8 mouse cellular contexts compared by ENCODE assay signal in genomic region chr10:80033511-80034391, GRCm38 (mm10). TPM values are rescaled to one million over a fixed set of nuclear protein-coding genes. Genes with fewer than 3 reads are reported as not detected.
DNase-seq lines count a peak whose midpoint lies in the region; ATAC-seq and TF ChIP-seq lines count a peak whose summit lies in the region.

No protein-coding gene starts in this region.

- TF ChIP-seq CTCF in bone marrow macrophage, adult 2 months (IDR thresholded peaks at IDR 0.05; ENCODE audit: low read depth, low read length), result 0 out of 2 replicates have a peak, but pooled peaks have one; percentile 15

- peaks cover 37% of the 10 kb centered on the region for H3K4me1 ChIP-seq in bone marrow macrophage, adult 2 months (ENCODE audit: control insufficient read depth, insufficient read depth, low read length)
- peaks cover 61% of the 10 kb centered on the region for H3K4me1 ChIP-seq in heart, embryonic 10.5 days

- peaks cover 68% of the 10 kb centered on the region for H3K36me3 ChIP-seq in heart, embryonic 10.5 days

- no peaks in the 10 kb centered on the region for H3K9me3 ChIP-seq in heart, embryonic 10.5 days

- peak overlapping the region; percentile 91 for H3K27ac ChIP-seq in bone marrow macrophage, adult 2 months (ENCODE audit: insufficient read depth, low read depth, low read length)
- peak overlapping the region; percentile 78 for H3K27ac ChIP-seq in heart, embryonic 10.5 days

- DNase-seq in thymus, postnatal 0 days (ENCODE audit: low spot score), result peak; percentile 43
- no peak for DNase-seq in thymus, postnatal 10 days (ENCODE audit: low spot score in 2 of 2)
- DNase-seq in heart, embryonic 10.5 days (ENCODE audit: low spot score), result no peak
- peak; percentile 66 for DNase-seq in kidney, postnatal 10 days
- peak; percentile 67 to 75 for DNase-seq in lung, postnatal 4 days
- DNase-seq in right cerebral cortex, postnatal 25 days, result no peak

- H3K4me3 ChIP-seq in bone marrow macrophage, adult 2 months (ENCODE audit: insufficient read depth, low read length), result peak overlapping the region; percentile 7; the same call in 1 of the 2 replicates
- peak overlapping the region; percentile 20; the same call in 1 of the 2 replicates for H3K4me3 ChIP-seq in heart, embryonic 10.5 days

- no peak for TF ChIP-seq POLR2A in bone marrow macrophage, adult 2 months (IDR thresholded peaks at IDR 0.05; ENCODE audit: borderline replicate concordance, low read depth, low read length)

- no peak; the same call in 1 of the 2 replicates for ATAC-seq in granulocyte monocyte progenitor cell, adult 5-6 weeks (replicated peaks; ENCODE audit: poor library complexity, severe bottlenecking)

- WGBS in heart, embryonic 10.5 days, result 27% methylated on average over 9 of the region's 9 CpGs

- no peaks in the 10 kb centered on the region for H3K27me3 ChIP-seq in heart, embryonic 10.5 days (ENCODE audit: insufficient read depth, poor library complexity, severe bottlenecking)

RNA-seq across cellular contexts. Expression of gene Polr2e, which starts 5.8 kb away (rescaled TPM):
- 153 and 158 TPM in 2 replicates for polyA plus RNA-seq in thymus, postnatal 0 days (2015; fragmentation: Nextera tagmentation; extraction: Ambion mirVana)
- polyA plus RNA-seq in bone marrow macrophage, adult 2 months (2012; ENCODE audit: insufficient read depth, insufficient read length, missing spikeins), result 53.0 and 55.5 TPM in 2 replicates
- 181 and 233 TPM in 2 replicates for polyA plus RNA-seq in heart, embryonic 10.5 days (2016; fragmentation: Nextera tagmentation; extraction: Ambion mirVana)
- total RNA-seq in granulocyte monocyte progenitor cell, adult 5-6 weeks (2014; fragmentation: Nextera tagmentation), result 96.6 and 105 TPM in 2 replicates
- total RNA-seq in granulocyte monocyte progenitor cell, adult 5-6 weeks (2017), result 79.7 and 86.7 TPM in 2 replicates

RNA-seq across cellular contexts. Expression of gene Gpx4, which starts 13.2 kb away (rescaled TPM):
- 640 and 681 TPM in 2 replicates for polyA plus RNA-seq in thymus, postnatal 0 days (2015; fragmentation: Nextera tagmentation; extraction: Ambion mirVana)
- polyA plus RNA-seq in bone marrow macrophage, adult 2 months (2012; ENCODE audit: insufficient read depth, insufficient read length, missing spikeins), result 311 and 322 TPM in 2 replicates
- polyA plus RNA-seq in heart, embryonic 10.5 days (2016; fragmentation: Nextera tagmentation; extraction: Ambion mirVana), result 767 and 797 TPM in 2 replicates
- 278 and 280 TPM in 2 replicates for total RNA-seq in granulocyte monocyte progenitor cell, adult 5-6 weeks (2014; fragmentation: Nextera tagmentation)
- total RNA-seq in granulocyte monocyte progenitor cell, adult 5-6 weeks (2017), result 397 and 420 TPM in 2 replicates

RNA-seq across cellular contexts. Expression of gene Arhgap45, which starts 17.3 kb away (rescaled TPM):
- 179 and 206 TPM in 2 replicates for polyA plus RNA-seq in thymus, postnatal 0 days (2015; fragmentation: Nextera tagmentation; extraction: Ambion mirVana)
- polyA plus RNA-seq in bone marrow macrophage, adult 2 months (2012; ENCODE audit: insufficient read depth, insufficient read length, missing spikeins), result 218 TPM in 2 replicates
- 12.0 and 16.7 TPM in 2 replicates for polyA plus RNA-seq in heart, embryonic 10.5 days (2016; fragmentation: Nextera tagmentation; extraction: Ambion mirVana)
- total RNA-seq in granulocyte monocyte progenitor cell, adult 5-6 weeks (2014; fragmentation: Nextera tagmentation), result 109 and 133 TPM in 2 replicates
- total RNA-seq in granulocyte monocyte progenitor cell, adult 5-6 weeks (2017), result 110 and 120 TPM in 2 replicates

RNA-seq across cellular contexts. Expression of gene Abca7, which starts 37.5 kb away (rescaled TPM):
- 5.2 and 5.8 TPM in 2 replicates for polyA plus RNA-seq in thymus, postnatal 0 days (2015; fragmentation: Nextera tagmentation; extraction: Ambion mirVana)
- 24.6 and 27.5 TPM in 2 replicates for polyA plus RNA-seq in bone marrow macrophage, adult 2 months (2012; ENCODE audit: insufficient read depth, insufficient read length, missing spikeins)
- 2.8 and 4.1 TPM in 2 replicates for polyA plus RNA-seq in heart, embryonic 10.5 days (2016; fragmentation: Nextera tagmentation; extraction: Ambion mirVana)
- total RNA-seq in granulocyte monocyte progenitor cell, adult 5-6 weeks (2014; fragmentation: Nextera tagmentation), result 23.0 and 28.8 TPM in 2 replicates
- total RNA-seq in granulocyte monocyte progenitor cell, adult 5-6 weeks (2017), result 14.7 and 16.0 TPM in 2 replicates

RNA-seq across cellular contexts. Expression of gene Cnn2, which starts 45.4 kb away (rescaled TPM):
- polyA plus RNA-seq in thymus, postnatal 0 days (2015; fragmentation: Nextera tagmentation; extraction: Ambion mirVana), result 137 and 152 TPM in 2 replicates
- polyA plus RNA-seq in bone marrow macrophage, adult 2 months (2012; ENCODE audit: insufficient read depth, insufficient read length, missing spikeins), result 37.5 and 41.5 TPM in 2 replicates
- polyA plus RNA-seq in heart, embryonic 10.5 days (2016; fragmentation: Nextera tagmentation; extraction: Ambion mirVana), result 408 and 456 TPM in 2 replicates
- total RNA-seq in granulocyte monocyte progenitor cell, adult 5-6 weeks (2014; fragmentation: Nextera tagmentation), result 50.6 and 57.5 TPM in 2 replicates
- total RNA-seq in granulocyte monocyte progenitor cell, adult 5-6 weeks (2017), result 72.7 and 89.8 TPM in 2 replicates

Comparison
In these comparisons a context has a peak if more than half of its experiments do, and no peak if none do; other contexts are left out.
1. DNase-seq: peak in thymus, postnatal 0 days (single experiment), kidney, postnatal 10 days (single experiment) and lung, postnatal 4 days (2 of 2); none in thymus, postnatal 10 days (0 of 2), heart, embryonic 10.5 days (single experiment) and right cerebral cortex, postnatal 25 days (single experiment).
2. RNA of gene Arhgap45, which starts 17.3 kb away (polyA plus RNA-seq): 218 TPM in bone marrow macrophage, adult 2 months and 179 to 206 TPM in thymus, postnatal 0 days; 12.0 to 16.7 TPM in heart, embryonic 10.5 days; every median in the first group is over 10 times any median in the second.